ENCODE assay signal across 8 mouse cellular contexts in genomic region chr17:67988920-67989621, GRCm38 (mm10). TPM values are rescaled to one million over a fixed set of nuclear protein-coding genes. Genes with fewer than 3 reads are reported as not detected.
DNase-seq lines count a peak whose midpoint lies in the region; ATAC-seq lines count a peak whose summit lies in the region.

No protein-coding gene starts in this region.

- H3K9me3 ChIP-seq in intestine, embryonic 14.5 days (ENCODE audit: control insufficient read depth, low read length) = no peaks in the 10 kb centered on the region
- H3K9me3 ChIP-seq in liver, embryonic 13.5 days (replicated peaks) = no peaks in the 10 kb centered on the region
- H3K9me3 ChIP-seq in stomach, embryonic 16.5 days (replicated peaks; ENCODE audit: control insufficient read depth, low read length) = no peaks in the 10 kb centered on the region

- DNase-seq in ovary, adult 18-20 months (ENCODE audit: low spot score) = peak; percentile 90
- DNase-seq in ovary, postnatal 10 days (ENCODE audit: low spot score) = no peak
- peak; percentile 24 to 42 for DNase-seq in gastrocnemius, adult 8-10 months (ENCODE audit: low spot score in 2 of 2)
- DNase-seq in intestine, embryonic 14.5 days (ENCODE audit: low spot score) = no peak
- DNase-seq in liver, embryonic 13.5 days = no peak
- DNase-seq in right cerebral cortex, postnatal 25 days = no peak
- DNase-seq in thymus, postnatal 10 days (ENCODE audit: low spot score in 2 of 2) = no peak

- ATAC-seq in intestine, embryonic 14.5 days (replicated peaks; ENCODE audit: low FRiP score, low TSS enrichment, low read depth) = peak; percentile 73
- peak; percentile 59 for ATAC-seq in liver, embryonic 13.5 days (ENCODE audit: low read depth)
- ATAC-seq in stomach, embryonic 16.5 days (ENCODE audit: insufficient read depth, low FRiP score) = peak; percentile 89

- no peak overlapping the region for H3K9ac ChIP-seq in intestine, embryonic 14.5 days (ENCODE audit: low read length)
- no peak overlapping the region for H3K9ac ChIP-seq in liver, embryonic 13.5 days
- H3K9ac ChIP-seq in stomach, embryonic 16.5 days (ENCODE audit: low read length) = no peak overlapping the region

- H3K27me3 ChIP-seq in intestine, embryonic 14.5 days (replicated peaks; ENCODE audit: control insufficient read depth, insufficient read depth, low read length) = no peaks in the 10 kb centered on the region
- H3K27me3 ChIP-seq in liver, embryonic 13.5 days = no peaks in the 10 kb centered on the region
- H3K27me3 ChIP-seq in stomach, embryonic 16.5 days (ENCODE audit: control insufficient read depth, insufficient read depth, low read length) = no peaks in the 10 kb centered on the region

- H3K36me3 ChIP-seq in intestine, embryonic 14.5 days (ENCODE audit: control insufficient read depth, insufficient read depth, low read length) = no peaks in the 10 kb centered on the region
- H3K36me3 ChIP-seq in liver, embryonic 13.5 days = no peaks in the 10 kb centered on the region
- H3K36me3 ChIP-seq in stomach, embryonic 16.5 days (ENCODE audit: control insufficient read depth, insufficient read depth, low read length) = no peaks in the 10 kb centered on the region

- peak overlapping the region; percentile 57 for H3K27ac ChIP-seq in intestine, embryonic 14.5 days (ENCODE audit: low read depth)
- H3K27ac ChIP-seq in liver, embryonic 13.5 days = no peak overlapping the region
- peak overlapping the region; percentile 80 for H3K27ac ChIP-seq in stomach, embryonic 16.5 days (ENCODE audit: low read length)

- H3K4me2 ChIP-seq in intestine, embryonic 14.5 days (ENCODE audit: low read length) = 0 out of 2 replicates have a peak overlapping the region, but pooled peaks have one; percentile 13
- no peak overlapping the region for H3K4me2 ChIP-seq in liver, embryonic 13.5 days
- peak overlapping the region; percentile 19; the same call in 1 of the 2 replicates for H3K4me2 ChIP-seq in stomach, embryonic 16.5 days (ENCODE audit: low read depth, low read length)

- peaks cover 36% of the 10 kb centered on the region for H3K4me1 ChIP-seq in intestine, embryonic 14.5 days (replicated peaks; ENCODE audit: control insufficient read depth, insufficient read depth, low read length)
- H3K4me1 ChIP-seq in liver, embryonic 13.5 days (replicated peaks) = peaks cover 12% of the 10 kb centered on the region
- H3K4me1 ChIP-seq in stomach, embryonic 16.5 days (ENCODE audit: control insufficient read depth, insufficient read depth, low read length) = peaks cover 28% of the 10 kb centered on the region

- H3K4me3 ChIP-seq in intestine, embryonic 14.5 days (ENCODE audit: low read depth, low read length) = no peak overlapping the region
- H3K4me3 ChIP-seq in liver, embryonic 13.5 days (replicated peaks) = no peak overlapping the region
- H3K4me3 ChIP-seq in stomach, embryonic 16.5 days (replicated peaks; ENCODE audit: low read length) = no peak overlapping the region

- WGBS in intestine, embryonic 14.5 days = 12% methylated on average over 15 of the region's 15 CpGs
- 8% methylated on average over 15 of the region's 15 CpGs for WGBS in liver, embryonic 13.5 days (ENCODE audit: insufficient replicate concordance)
- WGBS in stomach, embryonic 16.5 days = 12% methylated on average over 15 of the region's 15 CpGs

RNA-seq across cellular contexts. Expression of gene Arhgap28, which starts 14.8 kb away (rescaled TPM):
- total RNA-seq in gastrocnemius, adult 8-10 months (2022) = under 1 TPM; 0.38 to 0.56 (median 0.42) TPM
- polyA plus RNA-seq in intestine, embryonic 14.5 days (2014; fragmentation: Nextera tagmentation; extraction: Ambion mirVana) = 29.9 and 36.3 TPM in 2 replicates
- 1.8 and 2.1 TPM in 2 replicates for polyA plus RNA-seq in liver, embryonic 13.5 days (2015; fragmentation: Nextera tagmentation; extraction: Ambion mirVana)
- 26.1 and 26.7 TPM in 2 replicates for polyA plus RNA-seq in stomach, embryonic 16.5 days (2015; fragmentation: Nextera tagmentation; extraction: Ambion mirVana)

Comparison
In these comparisons a context has a peak if more than half of its experiments do, and no peak if none do; other contexts are left out.
1. DNase-seq: peak in ovary, adult 18-20 months (single experiment) and gastrocnemius, adult 8-10 months (2 of 2); none in ovary, postnatal 10 days (single experiment), intestine, embryonic 14.5 days (single experiment), liver, embryonic 13.5 days (single experiment), right cerebral cortex, postnatal 25 days (single experiment) and thymus, postnatal 10 days (0 of 2).
2. Peak in every context shown above with its lines, with median percentiles within 50 percentile points of each other: ATAC-seq.